Mouse (Mus musculus) inflammation-experienced regulatory T-cells (primary cell): ENCODE results near the gene Dynlt1a. TPM values are rescaled to one million over a fixed set of nuclear protein-coding genes. Genes with fewer than 3 reads are reported as not detected.

ENCODE experiments used
- polyA plus RNA-seq, 2 experiments: library from polyadenylated mRNA; unstranded; fragments of 100-300 nt; shearing (Covaris generic); gene quantifications; one replicate each; pipeline ENCODE4 v1.2.1; 2017

Gene Dynlt1a
- 10 to 100 TPM in 1 of 2 experiments, 1 to 10 TPM in 1; 8.1 to 10.1 TPM for polyA plus RNA-seq

DNA sequence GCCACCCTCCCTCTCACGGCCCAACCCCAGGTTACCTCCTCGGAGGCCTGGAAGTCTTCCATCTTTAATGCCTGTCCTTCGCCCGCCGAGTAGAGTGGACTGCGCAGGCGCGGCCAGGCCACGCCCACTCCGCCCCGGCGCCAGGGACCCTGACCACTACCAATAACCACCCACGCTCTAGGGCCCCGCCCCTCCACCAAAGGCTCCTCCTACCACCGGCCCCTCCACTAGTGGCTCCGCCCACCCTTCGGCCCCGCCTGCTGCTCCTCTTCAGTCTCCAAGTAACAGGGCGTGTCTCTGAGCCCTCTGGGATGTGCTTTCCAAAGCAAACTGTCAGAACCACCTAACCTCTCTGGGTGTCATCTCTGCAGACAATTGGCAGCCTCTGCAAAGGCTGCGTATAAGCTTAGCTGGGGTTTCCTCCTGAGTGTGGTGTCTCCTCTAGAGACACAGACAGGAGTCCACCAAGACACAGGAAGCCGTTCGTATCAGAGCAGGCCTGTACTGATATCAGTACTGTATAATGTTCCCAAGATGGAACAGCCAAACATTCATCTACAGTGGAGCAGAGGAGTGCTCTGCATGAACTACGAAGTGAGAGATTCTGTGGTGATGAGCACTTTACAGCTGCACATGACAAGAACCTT lies at the start of gene Dynlt1a:
Dynlt1a (minus strand) TSS at position 162 of the 647 bp plus-strand sequence.

DNA sequence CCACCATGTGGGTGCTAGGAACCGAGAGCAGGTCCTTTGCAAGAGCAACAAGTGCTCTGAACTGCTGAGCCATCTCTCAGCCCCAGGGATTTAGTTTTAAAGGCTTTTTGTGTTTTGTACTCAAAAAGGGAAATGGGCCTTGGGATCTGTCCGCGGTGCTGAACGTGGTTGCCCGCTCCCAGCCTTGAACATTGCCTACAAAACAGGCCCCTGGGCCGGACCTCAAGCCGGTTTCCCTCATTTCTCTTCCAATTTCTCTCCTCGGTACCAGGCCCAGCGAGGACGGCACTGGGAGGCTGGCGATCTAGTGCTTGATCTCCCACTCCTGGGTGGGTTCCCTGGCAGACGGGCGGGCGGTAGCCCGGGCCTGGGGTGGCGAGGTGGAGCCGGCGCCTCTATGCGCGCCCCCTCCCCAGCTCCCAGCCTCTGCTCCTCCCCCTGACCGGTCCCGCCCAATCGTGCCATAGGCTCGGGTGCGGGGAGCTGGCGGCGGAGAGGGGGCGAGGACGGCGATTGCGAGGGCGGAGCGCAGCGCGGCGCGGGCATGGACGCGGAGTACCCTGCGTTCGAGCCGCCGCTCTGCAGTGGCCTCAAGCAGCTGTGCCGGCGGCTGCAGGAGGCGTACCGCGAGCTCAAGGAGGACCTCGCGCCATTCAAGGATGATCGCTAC lies 60.8 kb downstream of the Dynlt1a start, which contains the start of gene Tmem181a:
Tmem181a (plus strand) TSS at position 461 of the 670 bp plus-strand sequence.

Other genes starting within 250 kb of the Dynlt1a start
- gene Serac1, start 237.8 kb downstream of the Dynlt1a start, polyA plus RNA-seq = 1 to 10 TPM; 1.7 to 2.6 TPM
- gene Gtf2h5, start 237.7 kb downstream of the Dynlt1a start, polyA plus RNA-seq = 10 to 100 TPM; 75.0 to 78.7 TPM
- 10 to 100 TPM; 74.2 to 76.4 TPM for gene Tulp4, start 211.1 kb downstream of the Dynlt1a start, polyA plus RNA-seq
- 10 to 100 TPM; 12.6 to 14.4 TPM for gene Tmem181a, start 60.6 kb downstream of the Dynlt1a start, polyA plus RNA-seq
- gene Dynlt1b, start 112.6 kb upstream of the Dynlt1a start, polyA plus RNA-seq = 10 to 100 TPM; 50.6 to 60.5 TPM